Mouse (Mus musculus) layer of hippocampus, adult 2 months (tissue): Measurements from ENCODE around the gene Tmigd1. TPM values are rescaled to one million over a fixed set of nuclear protein-coding genes. Genes with fewer than 3 reads are reported as not detected.

Experiments used
- DNase-seq, 2 experiments: peaks; one replicate each; pipeline ENCODE4 v3.0.0; 2022; ENCODE audit warnings: low spot score in 2 of 2
- H3K27ac ChIP-seq: fragments of 200-600 bp; 2 replicates; pipeline ENCODE4 v1.8.1; 2022
- H3K4me3 ChIP-seq: fragments of 200-600 bp; 2 replicates; pipeline ENCODE4 v1.8.1; 2022; ENCODE audit warnings: mild to moderate bottlenecking
- CTCF ChIP-seq: fragments of 200-600 bp; conservative IDR thresholded peaks from 2 replicates; pipeline ENCODE4 v1.8.1; 2022; ENCODE audit warnings: antibody characterized with exemption, mild to moderate bottlenecking, moderate library complexity
- total RNA-seq, 2 experiments: library from RNA; stranded (reverse); gene quantifications; 2 replicates each; pipeline ENCODE4 v1.2.3; 2021

Gene Tmigd1
- total RNA-seq, 2 experiments from 2014 or later: not detected

DNA sequence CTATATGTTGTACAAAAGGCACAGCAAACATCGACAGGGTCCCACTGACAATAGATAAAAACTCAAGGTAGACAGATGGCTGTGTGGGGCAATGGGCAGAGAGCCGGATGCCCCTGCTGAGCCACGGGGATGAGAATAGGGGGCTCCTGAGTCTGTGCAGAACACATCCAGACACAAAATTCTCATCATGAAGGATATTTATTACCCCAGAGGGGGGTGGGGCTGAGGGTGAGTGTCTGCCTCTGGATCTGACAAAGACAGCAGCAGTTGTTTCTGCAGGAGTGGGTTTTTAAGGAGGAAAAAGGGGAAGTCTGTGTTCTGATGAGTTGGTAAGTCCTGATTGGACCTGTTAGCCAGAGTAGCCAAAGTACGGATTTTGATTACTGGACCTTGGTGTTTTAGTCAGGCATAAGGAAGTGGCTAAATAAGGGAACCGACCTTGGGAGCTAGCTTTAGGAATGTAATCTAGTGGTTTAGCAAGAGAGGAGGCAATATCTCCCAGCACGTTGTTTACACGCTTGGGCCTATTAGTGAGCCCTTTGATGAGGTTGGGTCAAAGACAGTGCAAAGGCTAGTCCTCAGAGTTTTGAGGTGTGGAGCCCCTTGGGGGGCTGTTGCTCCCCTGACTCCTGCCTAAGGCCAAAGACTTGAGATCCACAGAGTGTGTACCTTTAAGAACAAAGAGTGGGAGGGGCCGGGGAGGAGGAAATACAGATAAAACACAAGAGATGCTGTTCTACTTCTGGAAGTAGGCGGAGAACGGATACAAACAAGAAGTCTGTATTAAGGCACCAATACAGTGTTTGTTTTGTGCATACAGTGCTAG, 12.4 kb upstream of the Tmigd1 start:
- no peak overlapping the region; the same call in 1 of the 2 replicates for H3K27ac ChIP-seq
- TF ChIP-seq CTCF: no peak

DNA sequence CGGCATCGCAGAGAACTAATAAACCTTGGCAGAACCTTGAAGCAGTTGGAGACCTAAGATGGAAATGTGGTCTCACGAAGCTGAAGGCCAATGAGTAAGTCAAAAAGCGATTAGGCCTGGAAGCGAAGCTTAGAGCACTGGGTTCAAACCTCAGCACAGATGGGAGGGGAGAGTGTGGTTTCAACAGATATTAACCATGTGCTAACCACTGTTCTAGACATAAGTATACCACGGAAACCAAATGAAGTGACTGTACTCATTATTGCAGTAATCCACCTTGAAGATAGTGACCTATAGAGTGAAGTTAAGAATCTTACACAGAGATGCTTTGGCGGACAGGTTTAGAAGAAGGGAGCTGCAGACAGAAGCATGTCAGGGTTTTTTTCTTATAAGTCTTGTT, 10.8 kb upstream of the Tmigd1 start:
- Histone ChIP-seq H3K27ac (no peak overlapping the region), H3K4me3 (no peak overlapping the region)
- DNase-seq: no peak
- no peak for TF ChIP-seq CTCF

More for the DNA sequence above, 12.4 kb upstream of the Tmigd1 start:
- no peak for DNase-seq
- no peak overlapping the region for H3K4me3 ChIP-seq

DNA sequence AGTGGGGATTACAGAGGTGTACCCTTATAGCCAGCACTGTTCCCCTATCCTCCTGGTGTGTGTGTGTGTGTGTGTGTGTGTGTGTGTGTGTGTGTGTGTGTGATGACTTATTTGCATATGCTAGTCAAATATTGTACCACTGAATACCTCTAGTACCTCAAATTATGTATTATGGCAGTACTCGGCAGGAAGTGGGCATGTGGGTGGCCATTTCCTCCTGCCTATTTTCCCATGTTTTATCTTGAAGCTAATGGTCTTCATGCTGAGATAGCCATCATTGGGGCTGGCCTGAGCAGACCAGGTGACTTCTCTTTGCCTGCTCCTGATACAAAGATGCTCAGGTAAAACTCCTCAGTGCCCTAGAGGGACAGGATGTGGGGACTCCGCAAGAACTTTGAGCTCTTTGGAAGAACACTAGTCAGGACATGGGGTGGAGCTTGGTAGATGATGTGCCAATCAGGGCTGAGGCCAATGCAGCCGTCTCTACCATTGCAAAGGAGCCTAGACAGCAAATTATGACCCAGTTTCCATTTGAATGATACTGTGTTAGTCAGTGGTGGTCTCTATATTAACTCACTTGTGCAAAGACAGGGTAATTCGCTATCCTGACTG, 10.1 kb upstream of the Tmigd1 start:
- Histone ChIP-seq H3K4me3 (no peak overlapping the region), H3K27ac (no peak overlapping the region)
- no peak for DNase-seq
- TF ChIP-seq CTCF: no peak

DNA sequence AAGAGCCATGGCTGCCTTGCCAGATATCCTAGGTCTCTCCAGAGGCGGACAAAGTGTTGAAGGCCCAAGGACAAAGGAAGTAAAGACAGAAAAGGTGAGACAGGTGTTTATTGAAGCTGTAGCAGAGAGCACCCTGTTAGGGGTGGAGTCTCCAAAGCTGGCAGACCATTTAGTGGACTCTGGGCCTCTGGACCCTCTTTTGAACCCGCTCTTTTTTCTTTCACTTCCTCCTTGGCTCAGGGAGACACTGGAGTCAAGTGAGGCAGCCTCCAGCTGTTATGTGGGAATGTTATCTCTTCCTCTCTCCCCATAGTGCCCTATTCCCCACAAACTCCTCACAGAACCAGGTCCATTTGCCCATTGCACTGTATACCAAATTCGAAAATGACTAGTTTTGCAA, 9.0 kb upstream of the Tmigd1 start:
- Histone ChIP-seq H3K4me3 (no peak overlapping the region), H3K27ac (no peak overlapping the region)
- DNase-seq: no peak
- TF ChIP-seq CTCF: no peak

DNA sequence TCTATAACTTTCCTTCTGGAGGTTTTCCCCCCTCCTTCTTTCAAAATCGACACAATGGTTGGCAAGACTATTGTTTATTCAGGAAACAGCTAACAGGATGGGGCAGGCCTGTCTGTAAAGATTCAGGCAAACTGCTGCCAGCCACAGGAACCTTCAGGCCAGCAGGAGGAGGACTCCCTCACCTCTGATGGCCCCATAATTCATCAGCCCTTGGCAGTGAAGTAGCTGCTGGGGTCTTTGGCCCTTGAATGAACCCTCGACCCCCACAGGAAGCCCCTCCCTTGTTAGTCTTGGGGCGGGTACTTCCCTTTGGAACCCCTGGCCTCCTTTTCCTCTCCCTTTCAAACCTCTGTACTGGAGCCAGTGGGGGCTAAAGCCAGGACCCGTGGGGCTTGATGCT, 8.4 kb upstream of the Tmigd1 start:
- DNase-seq: no peak
- Histone ChIP-seq H3K4me3 (no peak overlapping the region), H3K27ac (no peak overlapping the region)
- TF ChIP-seq CTCF: no peak

DNA sequence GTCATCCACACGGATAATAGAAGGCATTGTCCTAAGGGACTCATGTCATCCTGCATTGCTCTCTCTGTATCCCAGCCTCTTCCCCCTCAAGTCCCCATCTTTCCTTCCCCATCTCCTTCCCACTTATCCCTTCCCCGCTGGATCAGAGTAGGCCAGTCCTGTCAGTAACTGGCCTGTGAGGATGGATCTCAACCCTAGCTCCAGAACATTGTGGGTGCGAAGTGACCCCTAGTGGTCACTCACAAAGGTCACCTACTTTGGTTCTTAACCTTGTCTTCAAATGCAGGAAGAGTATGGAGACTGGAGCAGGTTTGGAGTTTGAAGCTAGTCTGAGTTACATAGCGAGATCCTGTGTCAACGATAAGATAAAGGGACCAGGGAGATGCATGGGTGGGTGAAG, 7.7 kb upstream of the Tmigd1 start:
- DNase-seq: peak; percentile 23 to 47
- peak; percentile 84 for TF ChIP-seq CTCF
- Histone ChIP-seq H3K4me3 (no peak overlapping the region), H3K27ac (no peak overlapping the region)

DNA sequence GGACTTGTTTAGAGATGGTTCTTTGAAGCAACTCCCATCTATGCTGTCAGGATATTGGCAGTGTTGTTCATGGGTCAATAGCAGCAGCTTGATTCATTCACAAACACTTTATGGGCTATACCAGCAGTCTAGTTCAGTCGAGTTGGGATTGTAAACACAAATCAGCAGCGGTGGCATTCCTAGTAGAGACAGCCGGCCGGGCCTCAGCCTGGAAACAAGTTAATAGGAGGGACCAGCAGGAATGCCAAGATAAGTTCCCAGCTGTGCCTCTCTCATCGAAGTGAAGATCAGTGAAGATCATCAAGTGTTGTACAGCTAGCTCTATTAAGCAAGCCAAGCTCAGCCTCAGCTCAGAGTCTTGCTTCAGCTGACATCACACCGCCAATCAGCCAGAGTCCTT, 5.6 kb upstream of the Tmigd1 start:
- H3K4me3 ChIP-seq: no peak overlapping the region
- DNase-seq: no peak
- no peak for TF ChIP-seq CTCF
- no peak overlapping the region for H3K27ac ChIP-seq

DNA sequence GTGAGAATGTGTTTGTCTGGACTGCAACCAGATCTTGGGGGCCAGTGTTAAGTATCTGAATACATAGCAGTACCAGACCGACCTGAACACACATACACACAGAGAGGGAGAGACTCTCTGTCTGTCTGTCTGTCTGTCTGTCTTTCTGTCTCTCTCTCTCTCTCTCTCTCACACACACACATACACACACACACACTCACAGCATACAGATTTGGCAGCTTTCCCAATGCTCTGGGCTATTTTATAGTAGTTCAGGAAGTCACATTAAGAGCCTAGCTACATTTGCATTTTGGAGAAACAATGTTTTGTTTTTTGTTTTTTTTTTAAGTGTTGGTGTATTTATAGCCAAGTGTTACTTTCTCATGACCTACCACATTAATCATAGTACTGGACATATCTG, 4.8 kb upstream of the Tmigd1 start:
- no peak for DNase-seq
- no peak overlapping the region for H3K27ac ChIP-seq
- no peak for TF ChIP-seq CTCF
- no peak overlapping the region for H3K4me3 ChIP-seq

DNA sequence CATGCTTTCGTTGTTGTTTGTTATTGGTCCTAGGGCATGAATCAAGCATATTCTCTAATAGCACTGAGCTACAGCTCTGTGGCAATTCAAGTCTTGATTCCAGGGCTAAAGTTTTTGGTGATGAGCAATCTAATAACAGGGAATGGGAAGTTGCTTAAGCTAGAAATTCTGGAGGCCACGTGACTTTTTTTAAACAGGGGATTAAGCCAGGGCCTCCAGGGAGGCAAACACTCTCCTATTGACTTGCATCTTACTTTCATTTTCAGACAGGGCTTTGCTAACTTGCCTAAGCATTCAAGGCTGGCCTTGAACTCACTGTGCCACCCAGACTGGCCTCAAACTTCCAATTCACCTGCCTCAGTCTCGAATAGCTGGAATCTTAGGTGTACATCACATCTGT, 4.1 kb upstream of the Tmigd1 start:
- DNase-seq: no peak
- Histone ChIP-seq H3K4me3 (no peak overlapping the region), H3K27ac (no peak overlapping the region)
- no peak for TF ChIP-seq CTCF

DNA sequence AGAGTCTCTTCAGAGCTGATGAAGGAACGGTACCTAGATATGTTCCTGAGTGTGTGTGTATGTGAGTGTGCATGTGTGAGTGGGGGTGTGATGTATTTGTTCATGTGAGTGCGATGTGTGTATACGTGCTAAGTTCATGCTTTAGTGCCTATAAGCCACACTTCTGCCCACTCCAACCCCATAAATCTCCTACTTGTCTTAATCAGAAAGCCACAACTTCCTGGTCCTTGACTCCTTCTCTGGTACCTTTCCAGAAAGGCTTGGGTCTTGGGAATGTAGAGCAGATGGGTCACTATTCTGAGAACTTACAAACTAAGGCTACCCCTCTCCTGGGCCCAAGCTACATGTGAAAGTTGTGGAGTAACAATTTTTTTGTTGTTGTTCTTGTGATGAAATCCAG, 3.2 kb upstream of the Tmigd1 start:
- H3K4me3 ChIP-seq: no peak overlapping the region
- no peak overlapping the region for H3K27ac ChIP-seq
- no peak for DNase-seq
- no peak for TF ChIP-seq CTCF

DNA sequence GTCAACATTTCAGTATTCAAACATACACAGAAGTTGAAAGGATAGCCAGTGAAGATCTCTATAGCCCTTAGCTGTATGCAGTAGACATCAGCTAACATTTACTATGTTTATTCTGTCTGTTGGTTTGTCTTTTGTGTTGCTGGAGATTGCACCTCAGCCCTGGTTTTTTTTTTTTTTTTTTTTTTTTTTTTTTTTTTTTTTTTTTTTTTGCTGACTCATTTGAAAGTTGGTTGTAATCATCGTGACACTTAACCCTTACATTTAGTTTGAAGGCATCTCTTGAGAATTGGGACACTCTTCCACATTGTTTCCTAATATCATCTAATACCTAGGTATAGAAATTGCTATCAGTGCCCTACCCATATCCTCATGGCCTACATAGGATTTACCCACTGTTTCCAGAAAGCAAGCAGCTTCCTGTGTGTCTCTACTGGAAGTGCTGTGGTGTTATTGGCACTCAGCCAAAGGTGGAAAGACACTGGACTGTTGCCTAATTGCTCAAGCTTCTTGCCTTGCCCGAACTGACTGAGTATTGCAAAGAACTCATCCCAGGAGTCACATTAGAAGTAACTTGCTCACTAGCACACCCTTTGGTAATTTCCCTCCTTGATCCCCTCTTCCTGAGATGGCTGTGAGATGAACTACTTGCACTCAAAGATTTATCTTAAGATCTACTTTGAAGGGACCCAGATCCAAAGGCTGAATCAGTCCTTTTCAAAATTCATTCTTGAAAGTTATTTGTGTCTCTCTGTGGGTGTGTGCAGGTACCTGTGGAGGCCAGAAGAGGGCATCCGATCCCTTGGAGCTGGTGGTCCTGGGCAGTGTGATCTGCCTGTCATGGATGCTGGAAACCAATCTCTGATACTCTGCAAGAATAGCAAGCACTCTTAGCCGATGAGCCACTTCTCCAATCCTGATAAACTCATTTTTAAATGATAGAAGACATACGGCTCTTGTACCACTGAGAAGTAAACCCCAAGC, 1.9 kb upstream of the Tmigd1 start:
- peak; percentile 58 for TF ChIP-seq CTCF
- Histone ChIP-seq H3K27ac (no peak overlapping the region), H3K4me3 (no peak overlapping the region)
- DNase-seq: no peak

DNA sequence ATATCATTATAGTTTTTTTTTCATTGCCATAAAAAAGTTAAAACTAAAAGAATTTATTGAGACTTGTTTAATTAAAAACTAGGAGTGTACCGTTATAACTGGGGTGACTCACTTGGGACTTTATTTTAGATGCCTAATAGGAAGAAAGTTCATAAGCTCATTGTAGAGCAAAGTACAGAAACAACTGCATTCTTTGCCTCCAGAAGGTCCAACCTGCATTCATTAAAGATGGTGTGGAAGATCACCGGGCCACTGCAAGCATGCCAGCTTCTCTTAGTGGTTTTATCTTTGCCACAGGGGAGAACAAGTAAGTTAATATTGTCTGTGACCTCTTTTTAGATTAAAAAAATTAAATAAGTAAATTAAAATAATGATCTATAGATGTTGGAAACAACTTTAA, 2.4 kb downstream of the Tmigd1 start:
- H3K27ac ChIP-seq: no peak overlapping the region
- no peak overlapping the region for H3K4me3 ChIP-seq
- TF ChIP-seq CTCF: no peak
- no peak for DNase-seq

DNA sequence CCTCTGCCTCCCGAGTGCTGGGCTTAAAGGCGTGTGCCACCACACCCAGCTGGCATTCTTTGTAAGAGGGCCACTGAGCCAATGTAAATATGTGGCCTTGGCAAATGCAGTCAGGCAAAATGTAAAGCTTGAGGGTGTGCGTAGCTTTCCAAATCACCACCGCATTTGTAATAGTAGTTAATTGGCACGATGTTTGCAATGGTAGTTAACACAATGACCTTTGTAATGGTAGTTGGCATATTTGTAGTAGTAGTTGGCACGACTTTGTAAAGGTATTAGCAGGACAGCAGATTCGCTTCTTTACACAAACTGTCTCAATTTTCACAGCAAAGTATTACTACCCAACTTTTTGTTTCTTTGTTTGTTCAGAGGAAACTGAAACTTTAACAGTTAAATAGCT, 6.7 kb downstream of the Tmigd1 start:
- Histone ChIP-seq H3K4me3 (no peak overlapping the region), H3K27ac (no peak overlapping the region)
- no peak for DNase-seq
- no peak for TF ChIP-seq CTCF
